26 mouse cellular contexts compared by ENCODE assay signal in genomic region chr6:77745426-77745825, GRCm38 (mm10).
DNase-seq lines count a peak whose midpoint lies in the region; ATAC-seq lines count a peak whose summit lies in the region.
"Had no signal": no experiment of that assay in that cellular context is flagged by ENCODE, and none has a peak within 500 bp of the region (broad histone marks: within the 10 kb centered on the region; RNA-seq: fewer than 3 reads in every experiment).

No protein-coding gene starts in this region.

- H3K9ac ChIP-seq in embryonic facial prominence, embryonic 14.5 days (ENCODE audit: low read depth, low read length), result no peak overlapping the region
- no peak overlapping the region for H3K9ac ChIP-seq in neural tube, embryonic 11.5 days (ENCODE audit: low read length)
- H3K9ac ChIP-seq in midbrain, embryonic 15.5 days, result no peak overlapping the region
- H3K9ac ChIP-seq: heart, embryonic 13.5 days; limb, embryonic 13.5 days; liver, embryonic 14.5 days; lung, embryonic 15.5 days; neural tube, embryonic 12.5 days had no signal

- H3K36me3 ChIP-seq in embryonic facial prominence, embryonic 14.5 days (ENCODE audit: control insufficient read depth, insufficient read depth, low read length), result no peaks in the 10 kb centered on the region
- H3K36me3 ChIP-seq in embryonic facial prominence, embryonic 10.5 days (replicated peaks), result no peaks in the 10 kb centered on the region
- no peaks in the 10 kb centered on the region for H3K36me3 ChIP-seq in neural tube, embryonic 11.5 days (ENCODE audit: control insufficient read depth, insufficient read depth, low read length)
- no peaks in the 10 kb centered on the region for H3K36me3 ChIP-seq in midbrain, embryonic 15.5 days (replicated peaks)
- H3K36me3 ChIP-seq: heart, embryonic 13.5 days; limb, embryonic 13.5 days; lung, embryonic 15.5 days; neural tube, embryonic 12.5 days had no signal

- 48% methylated on average over 5 of the region's 5 CpGs for WGBS in embryonic facial prominence, embryonic 14.5 days
- WGBS in embryonic facial prominence, embryonic 10.5 days, result 67% methylated on average over 5 of the region's 5 CpGs
- WGBS in neural tube, embryonic 11.5 days, result 38% methylated on average over 5 of the region's 5 CpGs
- WGBS in midbrain, embryonic 15.5 days, result 28% methylated on average over 5 of the region's 5 CpGs

- H3K9me3 ChIP-seq in embryonic facial prominence, embryonic 14.5 days (ENCODE audit: control insufficient read depth, low read length), result 0 out of 2 replicates have a peak, but pooled peaks cover 4% of the 10 kb centered on the region
- H3K9me3 ChIP-seq in embryonic facial prominence, embryonic 10.5 days, result no peaks in the 10 kb centered on the region
- no peaks in the 10 kb centered on the region for H3K9me3 ChIP-seq in neural tube, embryonic 11.5 days (ENCODE audit: control insufficient read depth, low read length)
- no peaks in the 10 kb centered on the region for H3K9me3 ChIP-seq in midbrain, embryonic 15.5 days
- H3K9me3 ChIP-seq: heart, embryonic 13.5 days; limb, embryonic 13.5 days; lung, embryonic 15.5 days; neural tube, embryonic 12.5 days had no signal

- DNase-seq in embryonic facial prominence, embryonic 14.5 days (ENCODE audit: low spot score), result peak; percentile 12
- no peak for DNase-seq in embryonic facial prominence, embryonic 10.5 days (ENCODE audit: low spot score)
- no peak for DNase-seq in neural tube, embryonic 11.5 days (ENCODE audit: low spot score)
- DNase-seq in neural tube, embryonic 10.5 days (ENCODE audit: extremely low spot score, low spot score), result no peak
- no peak for DNase-seq in left cerebral cortex, adult 9 months (ENCODE audit: low spot score in 2 of 2)
- DNase-seq in right cerebral cortex, postnatal 36 days (ENCODE audit: low spot score in 2 of 2), result no peak
- no peak for DNase-seq in heart, adult 18-20 months
- DNase-seq: adrenal gland, postnatal 10 days; cerebellum, adult 11-12 months; cerebellum, postnatal 14 days; embryo, embryonic 11 days; gastrocnemius, adult 2 months; heart, postnatal 36 days; kidney, postnatal 4 days; lung, postnatal 4 days; spleen, adult 18-20 months; thymus, postnatal 25 days had no signal

- ATAC-seq in embryonic facial prominence, embryonic 14.5 days (ENCODE audit: low read depth), result no peak
- 0 out of 2 replicates have a peak, but pooled peaks have one; percentile 28 for ATAC-seq in neural tube, embryonic 11.5 days (ENCODE audit: insufficient read depth, low FRiP score, low TSS enrichment)
- ATAC-seq in midbrain, embryonic 15.5 days (replicated peaks), result peak; percentile 58; the same call in 1 of the 2 replicates
- ATAC-seq: activated CD4-positive, CD25-positive, alpha-beta regulatory T cell, adult 4 months; intestine, embryonic 16.5 days; Patski had no signal

- 0 out of 2 replicates have a peak, but pooled peaks cover 6% of the 10 kb centered on the region for H3K4me1 ChIP-seq in embryonic facial prominence, embryonic 14.5 days (ENCODE audit: control insufficient read depth, insufficient read depth, low read length)
- H3K4me1 ChIP-seq in embryonic facial prominence, embryonic 10.5 days, result peaks cover 6% of the 10 kb centered on the region; the same call in 1 of the 2 replicates
- peaks cover 8% of the 10 kb centered on the region; the same call in 1 of the 2 replicates for H3K4me1 ChIP-seq in neural tube, embryonic 11.5 days (ENCODE audit: control insufficient read depth, insufficient read depth, low read length)
- peaks cover 9% of the 10 kb centered on the region for H3K4me1 ChIP-seq in midbrain, embryonic 15.5 days
- H3K4me1 ChIP-seq: heart, embryonic 13.5 days; limb, embryonic 13.5 days; lung, embryonic 15.5 days had no signal

- H3K27ac ChIP-seq in embryonic facial prominence, embryonic 14.5 days (replicated peaks; ENCODE audit: low read depth, low read length), result no peak overlapping the region
- no peak overlapping the region for H3K27ac ChIP-seq in embryonic facial prominence, embryonic 10.5 days (replicated peaks)
- no peak overlapping the region for H3K27ac ChIP-seq in neural tube, embryonic 11.5 days (ENCODE audit: low read depth, low read length)
- H3K27ac ChIP-seq in midbrain, embryonic 15.5 days, result peak overlapping the region; percentile 48; the same call in 1 of the 2 replicates
- H3K27ac ChIP-seq: gastrocnemius, adult 2 months; heart, embryonic 13.5 days; limb, embryonic 13.5 days; liver, embryonic 14.5 days; lung, embryonic 15.5 days; neural tube, embryonic 12.5 days had no signal

- H3K4me3 ChIP-seq in embryonic facial prominence, embryonic 14.5 days (ENCODE audit: low read depth, low read length), result no peak overlapping the region
- no peak overlapping the region for H3K4me3 ChIP-seq in embryonic facial prominence, embryonic 10.5 days
- H3K4me3 ChIP-seq in neural tube, embryonic 11.5 days (ENCODE audit: low read depth, low read length), result no peak overlapping the region
- H3K4me3 ChIP-seq in midbrain, embryonic 15.5 days, result no peak overlapping the region
- H3K4me3 ChIP-seq: gastrocnemius, adult 2 months; heart, embryonic 13.5 days; limb, embryonic 13.5 days; lung, embryonic 15.5 days; neural tube, embryonic 12.5 days had no signal

- no peaks in the 10 kb centered on the region for H3K27me3 ChIP-seq in embryonic facial prominence, embryonic 14.5 days (replicated peaks; ENCODE audit: control insufficient read depth, insufficient read depth, low read length)
- no peaks in the 10 kb centered on the region for H3K27me3 ChIP-seq in embryonic facial prominence, embryonic 10.5 days (replicated peaks; ENCODE audit: low read depth, poor library complexity, severe bottlenecking)
- no peaks in the 10 kb centered on the region for H3K27me3 ChIP-seq in neural tube, embryonic 11.5 days (ENCODE audit: control insufficient read depth, insufficient read depth, low read length)
- no peaks in the 10 kb centered on the region for H3K27me3 ChIP-seq in midbrain, embryonic 15.5 days (replicated peaks)
- H3K27me3 ChIP-seq: heart, embryonic 13.5 days; limb, embryonic 13.5 days; lung, embryonic 15.5 days; neural tube, embryonic 12.5 days; Patski had no signal

- H3K4me2 ChIP-seq in embryonic facial prominence, embryonic 14.5 days (ENCODE audit: low read depth, low read length), result no peak overlapping the region
- no peak overlapping the region for H3K4me2 ChIP-seq in neural tube, embryonic 11.5 days (ENCODE audit: low read depth)
- no peak overlapping the region for H3K4me2 ChIP-seq in midbrain, embryonic 15.5 days
- H3K4me2 ChIP-seq: heart, embryonic 13.5 days; limb, embryonic 13.5 days; lung, embryonic 15.5 days; neural tube, embryonic 12.5 days had no signal
